ENCODE assay signal across 9 mouse cellular contexts in the genomic region with DNA sequence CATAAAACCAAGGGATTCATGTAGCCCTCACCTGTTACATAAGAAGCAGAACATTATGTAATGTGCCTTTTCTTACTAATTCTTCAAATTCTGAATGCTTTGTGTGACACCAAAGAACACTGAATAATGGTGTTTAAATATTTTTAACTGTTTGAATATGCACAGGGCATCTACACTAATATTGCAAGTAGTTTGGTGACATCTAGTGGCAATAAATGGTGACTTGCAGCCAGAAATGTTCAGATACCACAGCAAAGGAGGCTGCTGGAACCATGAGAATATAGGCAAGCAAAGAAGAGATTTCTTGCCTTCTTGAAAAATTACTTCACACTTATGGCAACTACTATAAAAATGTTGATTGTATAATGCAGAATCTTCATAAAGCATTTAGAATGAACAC.
DNase-seq lines count a peak whose midpoint lies in the region; TF ChIP-seq lines count a peak whose summit lies in the region.
"Had no signal": no experiment of that assay in that cellular context is flagged by ENCODE, and none has a peak within 500 bp of the region (broad histone marks: within the 10 kb centered on the region; RNA-seq: fewer than 3 reads in every experiment).

No protein-coding gene starts in this region.

- peak; percentile 52 for DNase-seq in kidney, adult 2 months
- DNase-seq in kidney, postnatal 4 days: no peak
- DNase-seq in ES-E14 (ENCODE audit: low read depth, low spot score): peak; percentile 15
- DNase-seq in embryo, embryonic 10.5 days (ENCODE audit: low spot score): peak; percentile 78
- peak; percentile 35 for DNase-seq in kidney, postnatal 14 days
- DNase-seq in retina, postnatal 7 days (ENCODE audit: low read depth, low spot score): peak; percentile 25
- DNase-seq in thymus, postnatal 10 days (ENCODE audit: low spot score in 2 of 2): no peak
- DNase-seq in ovary, postnatal 36 days (ENCODE audit: low spot score): no peak

- no peak overlapping the region for H3K27ac ChIP-seq in kidney, adult 2 months (ENCODE audit: insufficient read depth, low read depth, low read length)
- H3K27ac ChIP-seq in ES-E14 (ENCODE audit: insufficient read depth, low read depth, low read length, poor library complexity, severe bottlenecking): no peak overlapping the region

- H3K27me3 ChIP-seq in kidney, adult 2 months (replicated peaks; ENCODE audit: control insufficient read depth, insufficient read depth, low read length): no peaks in the 10 kb centered on the region

- TF ChIP-seq POLR2A in kidney, adult 2 months (IDR thresholded peaks at IDR 0.05; ENCODE audit: low read depth, low read length): no peak

- no peak overlapping the region for H3K9ac ChIP-seq in ES-E14 (ENCODE audit: insufficient read depth, low read depth, low read length, poor library complexity, severe bottlenecking)

- in situ Hi-C loops in ES-E14 (cut with MboI; ENCODE audit: low sequenced_read_pairs in 2 of 2, unreplicated experiment in 2 of 2): no loop called here

- no peaks in the 10 kb centered on the region for H3K4me1 ChIP-seq in kidney, adult 2 months (ENCODE audit: control insufficient read depth, insufficient read depth, low read length)
- no peaks in the 10 kb centered on the region for H3K4me1 ChIP-seq in ES-E14 (ENCODE audit: control insufficient read depth in 2 of 2, insufficient read depth in 2 of 2, low read length in 2 of 2, poor library complexity in 1 of 2)

- TF ChIP-seq CTCF in kidney, adult 2 months (conservative IDR thresholded peaks at IDR 0.05; ENCODE audit: insufficient read depth, insufficient read length, low read depth, low read length): peak; percentile 34

- no peaks in the 10 kb centered on the region for H3K36me3 ChIP-seq in kidney, adult 2 months (ENCODE audit: control insufficient read depth, insufficient read depth, low read length)
- no peaks in the 10 kb centered on the region for H3K36me3 ChIP-seq in ES-E14 (ENCODE audit: control insufficient read depth, insufficient read depth, low read length, poor library complexity, severe bottlenecking)

- H3K9me3 ChIP-seq in ES-E14 (ENCODE audit: control insufficient read depth, insufficient read depth, low read depth, low read length): no peaks in the 10 kb centered on the region

- H3K4me3 ChIP-seq in kidney, adult 2 months (ENCODE audit: insufficient read depth, low read depth, low read length): no peak overlapping the region
- no peak overlapping the region for H3K4me3 ChIP-seq in ES-E14 (ENCODE audit: insufficient read depth in 1 of 2, low read depth in 1 of 2, low read length in 2 of 2, poor library complexity in 1 of 2, severe bottlenecking in 1 of 2)
- H3K4me3 ChIP-seq: myocyte had no signal

TF ChIP-seq in ES-E14, 5 proteins besides CTCF, POLR2A, EP300 and RAD21:
- no peak for TF ChIP-seq HCFC1 (IDR thresholded peaks at IDR 0.05; ENCODE audit: borderline replicate concordance, insufficient read depth, low read length)
- TF ChIP-seq ZC3H11A (IDR thresholded peaks at IDR 0.05; ENCODE audit: borderline replicate concordance, low read depth, low read length): peak; percentile 30; the same call in 1 of the 2 replicates

Comparison
In these comparisons a context has a peak if more than half of its experiments do, and no peak if none do; other contexts are left out.
1. DNase-seq: peak in kidney, adult 2 months (single experiment), ES-E14 (single experiment), embryo, embryonic 10.5 days (single experiment), kidney, postnatal 14 days (single experiment) and retina, postnatal 7 days (single experiment); none in kidney, postnatal 4 days (0 of 2), thymus, postnatal 10 days (0 of 2) and ovary, postnatal 36 days (single experiment).